Mouse (Mus musculus) CH12F3 (cell line): ENCODE results near the gene Jup.

ENCODE experiments used
- in situ Hi-C: fragments of 300-500 bp; cut with MboI; formaldehyde crosslinking; loops from 2 replicates; pipeline ENCODE4 v1.14.3; 2020; ENCODE audit warnings: low sequenced_read_pairs

Gene Jup

GRCm38 (mm10) chr11:100408835-100409462 lies 11.4 kb upstream of the Jup start:
- in situ Hi-C loops = loop anchor here (5.0 kb wide), 1 partner anchor 37 kb away; no protein-coding TSS in a partner anchor

DNA sequence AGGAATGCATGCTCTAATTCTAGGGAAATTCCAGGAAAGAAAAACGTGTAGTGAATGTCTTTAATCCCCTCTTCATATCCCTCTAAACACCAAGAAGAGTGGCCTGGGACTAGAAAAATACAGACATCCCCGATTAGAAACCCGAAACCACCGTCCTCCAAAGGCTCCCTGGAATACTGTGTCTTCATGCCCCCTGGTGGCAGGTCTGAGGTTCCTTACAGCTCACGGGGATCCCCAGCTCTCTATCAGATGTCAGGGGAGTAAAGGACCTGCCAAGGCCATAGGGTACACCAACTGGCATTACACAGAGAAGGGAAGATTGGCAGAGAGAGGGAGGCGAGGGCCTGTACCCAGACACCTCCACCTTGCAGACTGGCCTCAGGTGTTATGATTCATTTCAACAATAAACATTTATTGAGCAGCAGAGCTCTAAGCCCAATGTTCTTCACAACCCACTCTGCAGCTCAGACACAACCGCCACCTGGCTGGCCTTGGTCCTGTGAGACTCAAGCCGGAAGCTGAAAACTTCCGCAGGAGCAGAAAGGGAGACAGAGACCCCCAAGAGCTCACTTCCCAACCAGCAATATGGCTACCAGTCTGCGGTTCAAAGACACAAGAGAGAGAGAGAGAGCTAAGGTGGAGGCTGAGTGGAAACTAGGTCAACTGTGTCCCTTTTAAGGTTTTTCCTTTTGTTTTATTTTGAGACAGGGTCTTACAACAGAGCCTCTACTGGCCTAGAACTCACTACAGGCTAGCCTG lies 10.7 kb upstream of the Jup start:
- in situ Hi-C loops = loop anchor here (5.0 kb wide), 1 partner anchor 36 kb away; no protein-coding TSS in a partner anchor

DNA sequence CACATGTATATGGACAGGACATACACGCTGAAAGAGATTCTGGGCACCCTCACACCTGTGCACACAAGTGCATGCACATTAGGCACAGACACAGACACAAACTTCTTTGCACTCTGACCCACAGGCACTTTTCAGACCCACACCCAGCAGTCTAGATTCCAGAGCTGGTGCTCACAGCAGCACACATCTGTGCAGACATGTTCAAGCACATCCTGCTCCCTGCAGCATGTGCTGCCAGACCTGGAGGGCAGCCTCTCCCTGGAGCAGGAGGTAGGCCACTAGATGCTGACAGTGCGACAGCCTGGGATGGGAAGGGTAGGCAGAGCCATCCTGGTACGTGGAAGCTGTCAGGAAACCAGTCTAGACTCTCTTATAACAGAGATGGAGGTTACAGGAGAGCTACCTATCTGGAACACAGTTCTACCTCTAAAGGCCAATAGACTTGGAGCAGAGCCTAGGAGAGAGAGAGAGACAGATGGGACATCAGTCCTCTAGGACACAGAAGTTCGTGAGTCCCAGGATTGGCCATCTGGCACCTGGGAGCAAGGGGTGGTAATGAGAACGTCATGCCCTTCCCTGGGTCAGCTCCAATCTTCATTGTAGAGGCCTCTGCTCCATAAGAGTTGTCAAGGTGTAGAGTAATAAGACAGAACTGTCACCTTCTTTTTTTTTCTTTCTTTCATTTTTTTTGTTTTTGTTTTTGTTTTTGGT lies 9.6 kb upstream of the Jup start:
- in situ Hi-C loops = loop anchor here (5.0 kb wide), 1 partner anchor 35 kb away; no protein-coding TSS in a partner anchor

GRCm38 (mm10) chr11:100406273-100406672 lies 8.7 kb upstream of the Jup start:
- in situ Hi-C loops = loop anchor here (5.0 kb wide), 1 partner anchor 34 kb away; no protein-coding TSS in a partner anchor

DNA sequence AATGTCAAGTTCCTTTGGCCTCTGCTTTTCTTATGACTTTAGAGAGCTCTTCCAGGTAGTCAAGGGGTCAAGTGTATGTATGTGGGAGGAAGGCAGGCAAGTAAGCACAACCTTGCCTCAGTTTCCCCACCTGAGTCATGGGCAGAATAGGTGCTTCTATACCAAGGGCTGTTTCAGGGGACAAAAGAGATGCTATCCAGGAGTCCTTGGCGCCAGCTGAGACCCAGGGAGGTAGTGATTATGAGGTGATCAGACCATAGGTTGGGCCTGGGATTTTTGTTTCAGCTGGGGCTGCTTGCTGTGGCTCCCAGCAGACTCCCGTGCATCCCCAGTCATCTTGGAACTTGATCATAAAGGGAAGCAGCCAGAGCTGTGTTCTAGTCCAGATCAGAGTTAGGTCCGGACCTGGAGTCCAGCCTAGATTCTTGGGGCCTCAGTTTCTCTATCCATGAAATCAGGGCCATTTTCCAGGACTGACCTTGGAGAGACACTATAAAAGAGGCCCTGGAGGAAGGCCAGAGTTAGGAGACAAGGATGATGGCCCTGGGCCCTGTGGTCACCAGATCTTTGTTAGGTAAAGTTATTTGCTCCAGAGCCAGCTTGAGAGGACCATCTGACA lies 7.0 kb upstream of the Jup start:
- in situ Hi-C loops = loop anchor here (5.0 kb wide), 1 partner anchor 32 kb away; no protein-coding TSS in a partner anchor

DNA sequence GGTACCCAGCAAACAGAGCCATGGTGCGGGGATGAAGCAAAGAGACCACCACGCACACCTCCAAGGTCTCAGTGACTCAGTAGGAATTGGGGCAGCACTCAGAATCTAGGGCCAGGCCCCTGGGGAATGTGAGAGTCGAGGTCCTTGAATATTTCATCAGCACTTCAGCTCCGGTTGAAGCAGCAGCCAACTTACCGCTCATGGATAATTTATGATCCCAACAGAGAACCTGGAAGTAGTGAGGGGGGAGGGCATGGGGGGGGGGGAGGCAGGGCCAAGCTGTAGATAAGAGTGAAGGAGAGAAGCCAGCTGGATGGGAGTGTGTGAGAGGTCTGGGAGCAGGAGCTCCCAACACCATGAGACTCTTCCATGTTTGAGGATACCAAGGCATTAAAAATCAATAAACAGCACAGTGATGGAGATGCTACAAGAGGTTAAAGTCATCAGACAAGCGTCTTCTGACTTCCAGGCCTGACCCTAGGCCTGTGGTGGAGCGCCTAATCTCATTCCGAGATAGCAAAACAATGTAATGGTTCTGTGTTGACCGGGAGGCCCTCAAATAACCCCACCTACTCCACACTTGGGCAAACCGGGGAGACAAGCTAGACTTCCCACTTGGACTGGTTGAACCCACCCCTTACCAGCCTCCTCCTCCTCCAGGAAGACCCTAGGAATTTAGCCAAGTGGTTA lies 6.0 kb upstream of the Jup start:
- in situ Hi-C loops = no loop called here

DNA sequence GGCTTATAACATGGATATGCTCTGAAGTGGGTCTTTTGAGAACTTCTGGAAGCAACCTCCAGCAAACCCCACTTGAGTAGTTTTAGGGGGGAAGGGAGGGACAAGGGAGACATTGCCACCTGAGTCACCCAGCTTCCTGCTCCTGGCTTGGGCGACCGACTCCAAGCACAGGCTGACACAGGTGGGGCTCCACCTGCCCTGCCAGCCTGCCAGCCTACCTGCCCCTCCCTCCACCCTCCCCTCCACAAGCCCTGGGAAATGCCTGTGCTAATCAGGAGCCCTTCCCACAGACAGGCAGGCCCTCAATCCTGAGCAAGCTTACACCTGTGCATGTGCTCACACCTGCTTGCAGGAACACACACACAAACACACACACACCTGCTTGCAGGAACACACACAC lies 5.1 kb upstream of the Jup start:
- in situ Hi-C loops = no loop called here

DNA sequence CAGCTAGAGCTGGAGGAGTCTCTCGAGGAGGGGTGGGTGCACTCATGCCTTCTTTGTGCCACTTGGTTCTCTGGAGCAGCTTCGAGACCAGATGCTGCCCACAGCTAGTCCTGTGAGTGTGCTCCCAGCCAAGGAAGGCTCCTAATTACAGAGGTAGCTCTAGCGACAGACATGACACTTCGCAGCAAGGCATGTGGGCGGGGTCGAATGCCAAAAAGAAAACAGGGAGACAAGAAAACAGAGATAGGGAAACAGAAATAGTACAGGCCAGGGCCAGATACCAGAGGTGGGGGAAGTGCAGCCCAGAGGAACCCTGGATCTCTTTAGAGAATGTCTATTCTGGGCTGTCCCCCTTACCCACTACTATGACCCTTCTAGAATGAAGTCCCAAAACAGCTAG lies 4.7 kb upstream of the Jup start:
- in situ Hi-C loops = no loop called here

- in situ Hi-C loops = no loop called here
Observed at GRCm38 (mm10) chr11:100400842-100401241, 3.3 kb upstream of the Jup start.

DNA sequence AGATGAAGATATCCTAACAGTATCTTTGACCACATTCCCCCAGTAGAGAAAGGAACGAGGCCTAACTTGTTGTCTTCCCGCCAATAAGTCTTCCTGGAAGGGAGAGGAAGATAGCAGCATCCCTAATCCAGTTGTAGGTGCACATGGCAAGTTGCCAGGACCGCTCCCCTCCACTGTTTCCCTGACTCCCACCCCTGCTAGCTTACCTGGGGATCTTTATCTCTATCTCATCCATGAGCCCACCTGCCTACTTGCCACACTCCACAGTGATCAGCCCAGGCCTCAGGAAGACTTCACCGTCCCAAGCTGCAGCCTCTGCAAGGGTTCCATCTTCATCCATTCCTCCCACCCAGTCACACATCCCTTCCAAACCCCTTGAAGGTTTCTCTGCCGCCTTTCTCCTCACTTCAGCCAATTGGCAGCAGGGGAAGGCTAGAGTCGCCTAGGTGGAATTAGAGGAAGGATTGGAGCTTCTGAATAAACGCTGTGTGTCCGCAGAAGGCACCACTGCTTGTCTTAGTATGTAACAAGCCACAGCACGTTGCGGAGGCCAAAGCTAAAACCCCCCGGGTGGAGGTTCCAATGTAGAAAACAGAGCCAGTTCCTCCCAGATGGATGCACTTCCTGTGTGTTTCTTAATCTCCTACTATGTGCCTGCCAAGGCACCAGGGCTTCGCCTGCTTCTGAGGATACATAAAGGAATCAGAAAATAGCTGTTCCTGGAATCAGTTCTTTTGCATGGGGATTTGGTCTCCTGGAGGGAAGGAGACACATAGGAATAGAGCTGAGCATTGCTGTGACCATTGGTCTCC lies 2.4 kb upstream of the Jup start:
- in situ Hi-C loops = no loop called here

DNA sequence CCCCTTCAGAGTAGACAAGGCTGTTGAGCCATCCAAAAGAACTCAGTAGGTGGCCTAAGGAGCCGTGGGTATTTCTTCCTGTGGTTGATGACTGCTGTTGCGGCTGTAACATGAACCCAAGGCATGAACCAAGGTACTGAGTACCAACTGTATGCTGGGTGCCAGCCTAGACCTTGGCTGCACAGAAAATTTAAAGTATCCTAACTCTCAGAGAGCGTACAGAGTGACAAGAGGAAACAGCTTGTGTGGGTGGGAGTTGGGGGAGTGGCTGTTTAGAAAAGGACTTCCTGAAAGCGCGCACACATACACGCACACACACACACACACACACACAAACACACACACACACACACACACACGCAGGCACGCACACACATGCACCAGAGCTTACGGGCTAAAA lies 1.8 kb upstream of the Jup start:
- in situ Hi-C loops = no loop called here

- in situ Hi-C loops = no loop called here
Observed at GRCm38 (mm10) chr11:100398517-100398916, 954 bp upstream of the Jup start.

GRCm38 (mm10) chr11:100396886-100397599 lies 520 bp downstream of the Jup start:
- in situ Hi-C loops = no loop called here

- in situ Hi-C loops = no loop called here
Observed at GRCm38 (mm10) chr11:100395861-100396631, 1.5 kb downstream of the Jup start.

DNA sequence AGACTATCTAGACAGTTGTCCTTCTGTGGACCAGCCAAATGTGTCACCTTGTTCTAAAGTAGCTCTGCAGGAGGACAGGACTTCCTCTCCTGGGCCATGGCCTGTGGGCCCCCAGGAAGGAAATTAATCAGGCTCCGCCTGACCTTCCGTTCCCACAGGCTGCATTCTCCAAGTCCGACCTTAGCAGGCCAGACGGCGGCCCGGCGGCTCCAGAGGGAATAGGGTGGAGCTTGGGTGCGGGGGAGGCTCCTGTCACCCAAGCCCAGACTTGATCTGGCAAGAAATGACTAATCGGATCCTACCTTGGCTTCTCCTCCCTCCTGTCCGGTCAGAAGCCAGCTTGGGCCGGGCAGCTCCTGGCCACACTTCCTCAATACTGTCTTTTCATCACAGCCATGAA lies 2.4 kb downstream of the Jup start:
- in situ Hi-C loops = no loop called here

DNA sequence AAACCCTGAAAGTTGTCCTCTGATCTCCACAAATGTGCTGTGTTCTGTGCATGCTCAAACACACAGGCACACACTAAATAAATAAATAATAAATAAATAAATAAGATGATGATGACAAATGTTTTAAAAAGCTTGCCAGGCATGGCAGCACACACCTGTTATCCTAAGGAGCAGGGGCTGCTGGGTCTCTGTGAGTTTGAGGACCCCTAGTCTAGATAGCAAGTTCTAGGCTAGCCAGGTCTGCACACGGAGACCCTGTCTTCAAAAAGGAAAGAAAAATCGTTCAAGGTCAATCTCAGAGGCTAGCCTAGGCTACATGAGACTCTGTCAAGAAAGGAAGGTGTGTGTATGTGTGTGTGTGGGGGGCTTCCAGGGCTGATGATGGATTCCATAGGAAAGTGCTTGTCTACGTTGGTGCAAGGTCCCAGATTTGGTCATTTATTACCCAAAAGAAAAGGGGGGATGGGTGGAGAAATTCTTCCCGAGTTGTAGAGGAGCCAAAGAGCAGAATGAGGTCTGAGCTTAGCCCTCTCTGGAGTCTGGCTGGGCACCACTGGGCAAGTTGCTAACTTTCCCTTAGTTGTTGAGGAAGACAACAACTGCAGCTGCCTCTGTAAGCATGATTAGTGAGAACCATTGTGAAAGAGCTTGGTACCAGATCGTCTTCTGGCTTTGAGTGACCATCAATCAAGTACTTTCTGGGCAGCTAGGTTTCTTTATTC lies 3.0 kb downstream of the Jup start:
- in situ Hi-C loops = no loop called here

GRCm38 (mm10) chr11:100393733-100394132 lies 3.8 kb downstream of the Jup start:
- in situ Hi-C loops = no loop called here

- in situ Hi-C loops = no loop called here
Observed at GRCm38 (mm10) chr11:100392958-100393357, 4.6 kb downstream of the Jup start.
